Mouse (Mus musculus) embryo, embryonic 10.5 days (tissue): ENCODE measurements around the gene Eri2.

Experiments
- DNase-seq: peaks from one replicate; pipeline ENCODE4 v3.0.0-alpha.2; 2015; ENCODE audit warnings: low spot score

Eri2 gene

GRCm38 (mm10) chr7:119793586-119794250 is at the start of gene Eri2, which contains the start of gene Rexo5:
Eri2 (minus strand) TSS chr7:119794058.
Rexo5 (plus strand) TSS chr7:119794006.
- DNase-seq, result peak; percentile 97

DNA sequence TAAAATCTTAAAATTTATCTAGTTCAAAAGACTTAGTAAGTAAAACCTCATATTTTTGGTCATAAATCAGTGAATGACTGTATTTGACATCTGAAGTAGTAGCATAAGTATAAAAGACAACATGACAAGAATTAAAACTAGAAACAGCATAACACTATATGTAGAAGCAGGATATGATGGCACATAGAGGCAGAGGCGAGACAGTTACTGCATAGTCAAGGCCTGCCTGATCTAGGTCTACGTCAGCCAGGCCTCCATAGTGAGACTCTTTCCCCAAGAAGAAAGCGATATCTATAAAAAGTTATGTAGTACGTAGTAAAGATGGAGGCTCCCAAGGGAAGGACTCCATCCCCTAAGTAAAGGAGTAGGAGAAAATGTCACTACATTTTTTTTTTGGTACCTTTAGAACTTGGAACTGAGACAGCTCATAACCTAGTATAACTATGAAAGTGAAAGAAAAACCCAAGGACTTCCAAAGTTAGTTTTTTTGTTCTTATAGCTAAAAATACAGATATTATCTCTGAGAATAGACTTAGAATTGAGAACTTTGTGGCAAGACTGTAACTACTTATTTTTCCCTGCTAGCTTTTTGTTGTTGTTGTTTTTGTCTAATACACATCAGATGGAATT is 48.1 kb upstream of the Eri2 start:
- no peak for DNase-seq

- no peak for DNase-seq
These were observed 42.3 kb upstream of the Eri2 start for GRCm38 (mm10) chr7:119835996-119836777.

- DNase-seq, result no peak
These were observed 41.5 kb upstream of the Eri2 start for GRCm38 (mm10) chr7:119835371-119835770.

GRCm38 (mm10) chr7:119808723-119809122 is 14.9 kb upstream of the Eri2 start:
- DNase-seq, result no peak

DNA sequence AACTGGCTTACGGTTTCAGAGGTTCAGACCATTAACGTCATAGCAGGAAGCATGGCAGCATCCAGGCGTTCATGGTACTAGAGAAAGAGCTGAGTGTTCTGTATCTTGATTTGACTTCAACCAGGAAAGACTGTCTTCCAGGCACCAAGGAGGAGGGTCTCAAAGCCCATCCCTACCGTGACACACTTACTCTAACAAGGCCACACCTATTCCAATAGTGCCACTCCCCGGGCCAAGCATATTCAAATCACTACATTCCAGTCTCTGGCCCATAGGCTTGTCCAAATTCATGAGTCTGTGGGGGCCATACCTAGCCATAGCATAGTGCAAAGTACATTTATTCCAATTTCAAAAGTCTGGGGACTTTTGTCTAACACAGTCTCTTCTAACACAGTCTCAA is 13.5 kb upstream of the Eri2 start:
- no peak for DNase-seq

DNA sequence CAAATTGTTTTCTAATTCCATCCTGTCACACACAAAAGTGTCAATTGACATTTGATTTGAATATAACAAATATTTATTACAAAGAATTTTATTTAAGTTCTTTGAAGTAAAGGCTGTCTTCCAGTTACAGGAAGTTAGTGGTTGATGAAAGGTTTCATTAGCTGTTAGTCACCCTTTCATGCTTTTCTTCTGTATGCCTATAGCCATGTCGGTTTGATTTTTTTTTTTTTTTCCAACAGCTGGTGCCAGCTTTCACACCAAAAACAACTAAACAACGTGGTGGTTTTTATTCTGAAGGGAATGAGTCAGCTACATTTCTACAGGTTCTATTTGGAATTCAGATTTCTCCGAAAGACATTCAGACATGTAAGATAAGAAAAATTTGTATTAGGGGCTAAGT is 7.1 kb upstream of the Eri2 start:
- no peak for DNase-seq

GRCm38 (mm10) chr7:119800488-119800887 is 6.6 kb upstream of the Eri2 start:
- no peak for DNase-seq

DNA sequence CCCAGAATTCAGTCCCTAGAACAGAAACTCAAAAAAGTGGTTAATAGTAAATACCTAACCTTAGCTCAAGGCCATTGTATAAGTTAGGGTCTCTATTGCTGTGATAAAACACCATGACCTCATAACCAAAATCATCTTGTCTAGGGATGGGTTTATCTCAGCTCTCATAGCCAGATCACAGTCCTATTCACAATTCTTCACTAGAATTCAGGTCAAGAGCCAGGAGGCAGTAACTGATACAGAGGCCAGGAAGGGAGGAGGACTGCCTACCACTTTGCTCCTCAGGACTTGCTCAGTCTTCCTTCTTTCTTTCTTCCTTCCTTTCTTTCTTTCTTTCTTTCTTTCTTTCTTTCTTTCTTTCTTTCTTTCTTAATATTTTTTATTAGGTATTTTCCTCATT is 1.5 kb upstream of the Eri2 start:
- peak; percentile 10 for DNase-seq

GRCm38 (mm10) chr7:119794251-119794638 is 387 bp upstream of the Eri2 start:
- no peak for DNase-seq

GRCm38 (mm10) chr7:119789024-119789423 is 4.8 kb downstream of the Eri2 start:
- no peak for DNase-seq

- DNase-seq, result no peak
These were observed 8.9 kb downstream of the Eri2 start for GRCm38 (mm10) chr7:119784908-119785307.

- no peak for DNase-seq
These were observed 10.4 kb downstream of the Eri2 start for GRCm38 (mm10) chr7:119783453-119783852.

DNA sequence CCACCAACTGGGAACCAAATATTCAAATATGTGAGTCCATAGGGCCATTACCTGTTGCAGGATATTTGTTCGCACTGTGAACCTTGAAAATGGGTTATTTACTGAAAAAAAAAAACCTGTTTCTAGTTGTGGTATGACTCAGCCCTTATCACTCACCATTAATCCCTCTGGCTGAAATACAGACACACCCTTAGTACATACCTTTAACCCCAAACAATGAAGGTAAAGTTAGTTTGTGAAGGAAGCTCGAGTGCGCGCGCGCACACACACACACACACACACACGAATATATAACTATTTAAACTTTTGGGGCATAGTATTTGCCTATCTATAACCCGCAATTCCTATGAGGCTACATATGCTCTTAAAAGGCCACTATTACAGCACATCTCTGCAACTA is 24.0 kb downstream of the Eri2 start:
- no peak for DNase-seq

- DNase-seq, result no peak
These were observed 26.9 kb downstream of the Eri2 start for GRCm38 (mm10) chr7:119766996-119767395.

GRCm38 (mm10) chr7:119764377-119764776 is 29.5 kb downstream of the Eri2 start:
- no peak for DNase-seq

GRCm38 (mm10) chr7:119762166-119762697 is 31.6 kb downstream of the Eri2 start:
- no peak for DNase-seq

DNA sequence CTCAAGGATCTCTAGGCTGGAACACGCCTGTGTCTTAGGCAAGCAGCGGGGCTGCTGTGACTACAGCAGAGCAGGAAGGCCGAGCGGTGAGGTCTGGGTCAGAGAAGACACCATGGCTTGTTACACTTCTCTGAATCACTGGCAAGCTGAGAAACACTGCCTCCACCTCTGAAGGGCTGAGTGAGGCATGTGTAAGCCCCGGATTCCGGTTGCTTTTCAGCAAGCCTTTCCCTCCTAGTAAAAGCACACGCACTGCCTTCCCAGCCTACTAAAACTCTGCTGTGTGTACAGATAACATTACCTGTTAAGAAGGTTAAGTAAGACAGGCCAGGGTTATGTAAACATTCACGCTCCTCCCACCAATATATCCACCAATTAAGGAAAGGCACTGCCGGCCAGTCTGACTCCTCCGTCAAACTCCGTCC is 33.3 kb downstream of the Eri2 start, which contains the start of gene Acsm3:
TSS of gene Acsm3 (plus strand) at position 397 of the 425 bp plus-strand sequence.
- DNase-seq, result no peak

- no peak for DNase-seq
These were observed 40.2 kb downstream of the Eri2 start for GRCm38 (mm10) chr7:119753696-119754095.

DNA sequence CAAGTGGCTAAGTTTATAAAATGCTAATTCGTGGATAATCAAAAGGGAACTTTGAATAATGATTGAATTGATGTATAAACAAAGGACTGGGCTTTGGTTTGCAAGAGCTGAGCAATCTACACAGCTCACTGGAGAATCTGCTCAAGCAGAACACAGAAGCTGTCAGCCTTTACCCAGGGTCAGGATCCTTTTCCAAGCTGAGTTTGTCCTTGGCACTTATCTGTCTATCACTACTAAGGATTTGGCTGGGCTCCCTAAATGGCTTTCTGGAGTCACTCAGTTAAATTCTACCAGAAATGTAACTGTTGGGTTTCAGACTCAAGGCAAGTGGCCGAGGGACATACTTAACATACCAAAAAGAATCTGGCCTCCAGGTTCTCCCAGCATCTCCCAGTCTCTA is 43.9 kb downstream of the Eri2 start:
- DNase-seq, result no peak

DNA sequence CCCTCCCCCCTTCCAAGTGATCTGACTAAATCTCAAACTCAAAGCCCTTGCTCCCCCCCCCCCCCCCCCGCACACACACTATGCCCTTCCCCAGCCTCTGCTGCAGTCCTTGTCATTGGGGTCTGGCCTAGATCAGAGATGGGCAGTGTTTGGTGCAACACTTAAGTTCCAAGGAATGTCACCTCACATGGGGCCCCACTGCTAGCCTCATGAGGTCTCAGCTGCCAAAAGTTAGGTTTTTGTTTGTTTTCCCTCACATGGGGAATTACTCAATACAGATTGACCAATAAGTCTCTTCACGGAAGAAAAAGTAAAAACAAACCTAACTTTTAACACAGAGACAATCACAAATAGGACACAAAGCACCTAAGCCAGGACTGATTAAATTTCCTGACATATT is 45.1 kb downstream of the Eri2 start:
- no peak for DNase-seq

DNA sequence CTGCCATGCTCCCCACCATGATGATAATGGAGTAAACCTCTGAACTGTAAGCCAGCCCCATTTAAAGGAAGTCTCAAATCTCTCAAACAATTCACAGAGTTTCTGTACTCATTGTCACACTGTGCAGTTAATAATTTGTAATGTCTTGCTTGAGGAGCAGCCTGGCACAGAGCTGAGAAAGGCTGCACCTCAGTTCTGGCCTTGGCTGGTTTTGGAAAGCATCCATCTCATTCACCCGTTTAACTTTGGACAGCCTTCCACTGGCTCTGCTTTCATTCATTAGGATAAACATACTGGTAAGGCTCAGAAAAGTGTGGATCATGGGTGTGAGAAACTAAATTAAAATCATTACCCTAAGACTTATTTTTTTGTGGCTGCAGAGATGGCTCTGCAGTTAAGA is 48.0 kb downstream of the Eri2 start:
- no peak for DNase-seq

- peak; percentile 55 for DNase-seq
These were observed 49.5 kb downstream of the Eri2 start for GRCm38 (mm10) chr7:119744321-119744720.
